Mouse (Mus musculus) lung, postnatal 36 days (tissue): ENCODE results near the gene Gjc1.

Source experiments
- DNase-seq: peaks from one replicate; pipeline ENCODE4 v3.0.0; 2022; ENCODE audit warnings: mixed read lengths

Gjc1 gene

GRCm38 (mm10) chr11:102770662-102771435 is 48.7 kb downstream of the Gjc1 start:
- no peak for DNase-seq

GRCm38 (mm10) chr11:102769993-102770661 is 49.4 kb downstream of the Gjc1 start:
- DNase-seq = no peak

- no peak for DNase-seq
These were observed 50.4 kb downstream of the Gjc1 start for GRCm38 (mm10) chr11:102769141-102769540.

DNA sequence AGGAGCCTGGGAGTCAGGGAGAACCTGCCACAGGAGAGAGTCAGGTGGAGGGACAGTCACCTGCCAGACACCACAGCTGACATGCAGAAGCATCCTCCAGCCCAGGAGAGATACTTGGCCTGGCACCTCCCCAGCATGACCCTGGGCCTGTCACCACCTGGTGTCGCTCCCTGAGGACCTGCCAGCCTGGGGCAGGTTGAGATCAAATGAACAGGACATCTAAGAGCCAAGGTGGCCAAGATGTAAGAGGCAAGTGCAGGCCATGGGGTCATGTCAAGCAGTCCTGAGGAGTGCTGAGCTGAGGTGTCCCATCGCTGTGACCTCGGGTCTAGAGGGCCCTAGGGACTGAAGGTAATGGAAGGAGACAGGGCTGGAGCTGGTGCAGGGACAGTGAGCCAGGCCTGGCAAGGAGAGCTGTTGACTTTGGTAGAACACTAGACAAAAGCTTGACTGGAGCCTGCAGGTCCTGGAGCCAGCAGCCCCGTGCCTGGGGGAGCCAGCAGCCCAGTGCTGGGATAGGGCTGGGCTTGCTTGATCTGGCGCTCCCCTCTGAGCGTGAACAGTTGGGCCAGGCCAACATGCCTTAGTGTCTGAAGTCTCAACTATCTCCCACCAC is 52.3 kb downstream of the Gjc1 start:
- DNase-seq = no peak

DNA sequence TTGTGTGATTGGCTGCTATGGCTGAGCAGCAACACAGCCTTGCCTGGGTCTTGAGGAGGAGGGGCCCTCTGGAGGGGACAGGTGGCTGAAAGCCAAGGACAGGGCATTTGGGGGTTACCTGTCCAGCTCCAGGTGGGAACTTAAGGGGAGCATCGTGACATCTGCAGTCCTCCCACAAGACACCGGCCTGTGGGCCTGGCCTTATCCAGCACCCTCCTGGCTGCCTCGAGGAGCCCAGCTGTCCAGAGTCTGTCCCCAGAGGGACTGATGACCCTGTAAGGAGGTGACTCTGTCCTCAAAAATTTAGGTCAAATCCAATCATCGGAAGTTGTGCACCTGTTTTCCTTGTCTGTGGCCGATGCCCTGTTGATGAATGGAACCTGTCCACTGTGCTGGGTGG is 54.1 kb downstream of the Gjc1 start:
- DNase-seq = no peak

DNA sequence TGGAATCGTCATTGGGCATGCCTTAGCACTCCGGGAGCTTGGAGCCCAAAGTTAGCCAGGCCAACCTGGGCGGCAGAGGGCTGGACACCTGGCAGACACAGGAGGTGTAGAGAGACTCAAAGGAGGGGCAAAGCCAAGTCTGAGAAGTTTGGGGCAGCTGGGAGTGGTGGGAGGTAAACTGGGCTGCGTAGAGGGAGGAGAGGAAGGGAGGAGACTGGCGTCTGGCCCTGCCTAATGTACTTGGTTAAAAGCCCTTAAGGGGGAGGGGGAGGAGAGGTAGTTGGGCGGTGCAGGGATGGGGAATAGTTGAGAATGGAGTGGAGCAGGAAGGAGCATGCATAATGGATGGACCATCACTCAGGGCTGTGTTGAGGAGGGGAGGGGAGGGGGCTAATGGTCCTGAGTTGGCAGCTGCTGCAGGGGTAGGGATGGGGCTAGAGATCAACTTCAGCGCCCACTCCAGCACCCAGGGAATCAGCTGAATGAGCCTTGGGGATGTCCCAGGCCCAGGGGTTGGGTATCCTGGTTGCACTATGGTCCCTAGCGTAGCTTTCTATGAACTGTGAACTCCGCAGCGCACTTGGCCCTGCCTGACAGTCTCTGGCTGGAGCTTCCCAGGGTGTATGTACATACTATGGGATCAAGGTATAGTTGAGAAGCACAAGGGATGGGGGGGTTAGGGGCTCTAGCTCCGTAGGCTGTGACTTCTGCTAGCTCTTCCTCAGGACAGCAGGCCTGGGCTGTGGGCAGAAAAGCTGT is 56.3 kb downstream of the Gjc1 start:
- no peak for DNase-seq

DNA sequence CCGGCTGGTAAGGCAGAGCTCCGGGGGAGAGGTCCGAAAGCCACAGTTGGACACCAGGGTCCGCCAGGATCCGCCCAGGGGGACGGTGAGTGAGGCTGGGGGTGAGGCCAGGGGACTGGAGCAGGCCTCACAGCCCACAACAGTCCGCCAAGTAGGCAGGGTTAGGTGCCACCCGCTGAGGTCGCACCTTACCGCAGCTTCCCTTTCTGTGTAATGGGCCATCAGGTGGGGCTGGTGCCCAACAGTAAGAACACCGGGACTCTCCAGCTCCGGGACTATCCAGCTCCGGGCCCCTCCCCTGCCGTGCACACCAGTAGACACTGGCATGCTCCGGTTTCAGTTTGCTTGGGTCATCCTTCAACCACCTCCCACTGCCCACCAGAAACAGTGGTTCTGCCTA is 57.3 kb downstream of the Gjc1 start:
- no peak for DNase-seq

DNA sequence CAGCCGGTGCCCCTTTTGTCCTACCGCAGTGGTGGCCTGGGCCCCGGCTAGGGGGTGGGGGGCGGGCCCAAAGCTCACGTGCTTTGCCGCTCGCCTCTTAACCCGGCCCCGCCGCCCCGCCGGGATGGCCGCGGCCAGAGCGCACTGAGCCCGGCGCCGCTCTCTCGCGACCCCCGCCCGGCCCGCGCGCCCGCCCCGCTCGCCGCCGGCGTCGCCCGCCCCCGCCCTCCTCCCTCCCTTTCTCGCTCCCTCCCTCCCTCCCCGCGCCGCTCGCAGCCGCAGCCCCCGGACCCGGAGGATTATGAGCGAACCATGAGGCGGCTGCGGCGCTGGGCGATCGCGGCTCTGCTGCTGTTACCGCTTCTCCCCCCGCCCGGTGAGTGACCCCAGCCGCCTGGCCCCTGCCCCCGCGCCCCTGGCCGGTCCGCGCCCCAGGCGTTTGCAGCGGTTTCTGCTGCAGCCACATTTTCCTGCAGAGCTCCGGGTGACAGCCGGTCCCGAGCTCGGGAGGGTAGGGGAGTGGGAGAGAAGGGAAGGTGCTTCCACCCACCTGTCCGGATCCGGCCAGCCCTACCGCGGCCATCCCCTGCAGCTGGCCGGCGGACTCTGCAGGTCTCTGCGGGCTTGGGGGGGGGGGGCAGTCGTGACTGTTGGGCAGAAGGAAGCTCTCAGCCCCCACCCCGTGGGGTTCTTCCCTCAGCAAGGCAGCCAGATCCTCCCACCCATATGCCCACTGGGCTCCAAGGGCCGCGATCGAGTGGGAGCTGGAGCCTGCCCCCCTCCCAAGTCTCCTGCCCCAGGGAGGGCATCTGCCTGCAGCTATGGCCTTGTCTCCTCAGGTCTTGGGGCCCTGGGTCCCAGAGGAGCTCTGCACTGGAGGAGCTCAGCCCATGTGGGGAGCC is 57.9 kb downstream of the Gjc1 start, which contains the start of gene Adam11:
Gene Adam11, plus strand, starts transcription at position 131 of the 902 bp plus-strand sequence.
- DNase-seq = no peak

GRCm38 (mm10) chr11:102760805-102761308 is 58.6 kb downstream of the Gjc1 start:
- DNase-seq = no peak

DNA sequence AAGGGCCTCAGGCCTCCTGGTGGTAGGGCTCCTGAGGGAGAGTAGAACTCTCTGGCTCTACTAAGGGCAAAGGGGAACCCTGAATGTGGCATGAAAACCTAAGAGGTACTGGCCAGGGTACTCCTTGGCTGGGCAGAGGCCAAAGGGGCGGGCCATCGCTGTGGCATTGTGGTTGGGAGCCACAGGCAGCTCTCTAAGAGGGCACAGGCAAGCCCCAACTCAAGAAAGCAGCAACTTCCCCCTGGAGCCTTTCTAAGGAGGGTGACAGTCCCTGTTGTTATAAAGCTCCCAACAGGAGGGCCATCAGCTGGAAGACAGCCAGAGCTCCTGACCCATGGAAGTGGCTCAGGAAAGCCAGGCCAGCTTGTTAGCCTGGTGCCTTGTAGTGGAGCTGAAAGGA is 60.5 kb downstream of the Gjc1 start:
- no peak for DNase-seq

DNA sequence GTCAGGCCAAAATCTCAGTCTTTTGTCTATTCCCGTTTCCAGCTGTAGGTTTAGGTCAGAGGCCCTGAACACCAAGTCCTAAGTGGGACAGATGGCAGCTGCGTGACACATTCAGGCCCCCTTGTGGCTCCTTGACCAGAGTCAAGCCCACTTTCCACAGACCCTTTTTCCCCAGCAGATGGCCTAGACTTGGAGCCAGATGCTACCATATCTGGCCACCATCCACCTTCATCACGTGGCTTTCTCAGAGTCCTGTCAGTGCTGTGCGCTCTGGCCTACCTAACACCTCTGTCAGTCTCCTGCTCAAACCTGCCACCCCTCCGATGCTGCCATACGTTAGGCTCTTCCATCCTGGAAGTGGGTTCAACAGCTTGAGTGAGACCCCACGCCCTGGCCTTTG is 64.1 kb downstream of the Gjc1 start:
- DNase-seq = no peak

DNA sequence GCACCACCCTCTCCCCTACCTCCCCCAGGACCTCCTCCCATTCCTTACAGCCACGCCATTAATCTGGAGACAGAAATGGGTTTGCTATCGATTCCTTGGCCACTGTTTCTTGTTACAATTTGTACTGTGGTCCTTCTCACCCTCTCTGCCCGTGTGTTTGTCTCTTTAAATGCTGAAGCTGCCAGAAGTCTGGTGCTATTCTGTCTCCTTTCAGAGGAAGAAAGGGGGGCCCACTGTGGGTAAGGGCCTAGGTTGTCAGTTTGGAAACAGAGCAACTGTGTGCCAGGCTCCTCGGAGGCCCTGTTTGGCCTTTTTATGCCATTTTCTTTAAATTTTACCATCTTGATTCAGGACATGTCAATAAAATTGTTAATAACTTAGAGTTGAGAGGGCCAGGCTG is 65.1 kb downstream of the Gjc1 start:
- no peak for DNase-seq

DNA sequence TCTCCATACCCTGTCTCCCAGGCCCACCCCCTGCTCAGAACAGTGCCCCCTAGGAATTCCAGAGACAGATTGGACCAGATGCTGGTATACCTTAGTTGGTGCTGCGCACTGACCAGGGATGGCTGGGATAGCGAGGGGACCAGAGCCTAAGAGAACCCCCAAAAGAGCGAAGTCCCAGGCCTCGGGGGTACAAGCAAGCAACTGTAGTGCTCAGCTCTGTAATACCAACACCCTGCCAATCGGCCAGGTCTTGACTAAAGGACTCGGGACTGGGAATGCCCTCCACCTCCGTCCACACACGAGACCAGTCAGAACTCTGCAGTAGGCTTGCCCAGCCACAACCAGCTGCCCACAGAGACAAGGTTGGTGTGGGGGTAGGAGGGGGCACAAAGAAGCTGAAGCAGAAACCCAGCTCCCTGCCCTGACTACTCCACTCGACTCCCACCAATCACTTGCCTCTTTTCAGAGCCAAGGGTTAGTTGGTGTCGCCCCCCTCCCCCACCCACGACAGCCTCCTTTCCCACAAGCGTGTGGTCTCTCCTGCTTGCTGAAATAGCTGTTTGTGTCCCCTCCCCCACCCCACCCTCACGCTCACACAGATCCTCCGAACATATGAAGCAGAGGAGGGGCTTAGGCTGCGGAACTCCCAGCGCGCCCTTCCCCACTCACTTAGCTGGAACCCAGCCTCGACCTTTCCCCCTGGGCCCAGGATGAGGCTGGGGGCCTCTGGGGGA is 65.7 kb downstream of the Gjc1 start:
- no peak for DNase-seq

GRCm38 (mm10) chr11:102752896-102753590 is 66.5 kb downstream of the Gjc1 start:
- no peak for DNase-seq

GRCm38 (mm10) chr11:102749712-102750111 is 69.8 kb downstream of the Gjc1 start:
- no peak for DNase-seq
